Mouse (Mus musculus) Patski (cell line): Measurements from ENCODE around the gene Tnfsf10. TPM values are rescaled to one million over a fixed set of nuclear protein-coding genes. Genes with fewer than 3 reads are reported as not detected.

Source experiments
- ATAC-seq: fragments of 100-300 bp; one replicate; pipeline ENCODE4 v1.8.0; 2021
- CTCF ChIA-PET: fragments of 350-600 bp; sonication (Branson Sonifier 250); formaldehyde crosslinking; loops from one replicate; lab custom pipeline; 2022; ENCODE audit warnings: inconsistent platforms; lab: Charles Lee
- POLR2A ChIA-PET: fragments of 350-600 bp; sonication (Branson Sonifier 250); formaldehyde crosslinking; loops from one replicate; lab custom pipeline; 2022; ENCODE audit warnings: antibody characterized with exemption, inconsistent platforms; lab: Charles Lee
- DNase-seq: peaks from one replicate; pipeline ENCODE4 v3.0.0-alpha.2; 2011; ENCODE audit warnings: low read depth, low spot score
- H3K27me3 ChIP-seq: fragments of 371-371 bp; one replicate; pipeline ENCODE4 v1.5.1; 2021
- CTCF ChIP-seq: fragments of 100-300 bp; IDR thresholded peaks from one replicate; pipeline ENCODE4 v1.5.1; 2021
- in situ Hi-C: fragments of 300-500 bp; cut with MboI; formaldehyde crosslinking; loops from 3 replicates; pipeline ENCODE4 v1.11.1; 2018; ENCODE audit warnings: low pct_unique_long_range_greater_than_20kb, mixed read lengths
- polyA plus RNA-seq: library from polyadenylated mRNA; unstranded; gene quantifications from one replicate; pipeline ENCODE4 v1.2.3, GENCODE M21; 2021

The Tnfsf10 gene
- polyA plus RNA-seq, 1 experiment from 2014 or later, result 1.5 TPM

- DNase-seq (no peak), ATAC-seq (no peak)
- CTCF ChIA-PET, result interaction anchor here (1.6 to 2.0 kb wide), 3 partner anchors 10 to 23 kb away, joined by 4 to 6 read pairs (median 5); no protein-coding TSS in a partner anchor
- in situ Hi-C loops, result no loop called here
- H3K27me3 ChIP-seq, result peaks cover 63% of the 10 kb centered on the region
- TF ChIP-seq CTCF, result no peak
- POLR2A ChIA-PET, result interaction anchor here (0.7 kb wide), 1 partner anchor 105 kb away, joined by 3 read pairs; no protein-coding TSS in a partner anchor
Measured at GRCm38 (mm10) chr3:27359100-27359720, 42.4 kb downstream of the Tnfsf10 start.

GRCm38 (mm10) chr3:27370125-27370524 lies 53.3 kb downstream of the Tnfsf10 start:
- ATAC-seq, result no peak
- CTCF ChIA-PET, result interaction anchor here (1.0 to 2.5 kb wide), 4 partner anchors 8 to 99 kb away, joined by 3 to 7 read pairs (median 5); no protein-coding TSS in a partner anchor

DNA sequence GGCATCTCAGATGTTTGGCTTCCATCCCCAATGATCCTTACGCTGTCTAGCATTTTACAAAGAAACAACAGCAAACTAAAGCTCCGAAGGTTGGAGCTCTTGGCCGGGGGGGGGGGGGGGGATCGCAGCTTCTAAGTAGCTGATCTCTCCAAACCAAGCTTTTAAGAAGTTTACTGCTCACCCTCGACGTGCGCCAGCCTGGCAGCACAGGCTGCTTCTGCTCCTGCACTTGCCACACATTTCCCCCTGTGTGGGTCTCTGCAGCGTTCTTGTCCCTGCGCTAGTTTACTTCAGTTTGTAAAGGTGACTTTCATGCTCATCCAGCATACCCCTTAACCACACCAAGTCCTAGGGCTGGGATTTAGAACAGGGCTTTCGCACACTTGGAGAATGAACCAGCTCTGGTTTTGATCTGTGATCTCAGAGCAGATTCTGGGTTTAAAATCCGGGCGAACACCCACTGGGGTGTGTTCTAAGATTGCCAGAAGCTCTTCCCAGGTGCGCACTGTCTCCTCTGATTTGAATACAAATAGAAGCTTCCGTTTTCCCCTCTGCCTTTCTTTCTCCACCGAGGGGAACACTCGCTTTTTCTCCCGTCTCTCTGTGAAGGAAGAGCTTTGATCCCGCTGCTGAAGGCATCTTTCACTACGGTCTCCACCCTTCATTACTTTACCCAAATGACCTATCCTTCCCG lies 53.9 kb downstream of the Tnfsf10 start:
- ChIA-PET POLR2A (no interaction called here), CTCF (interaction anchor here (0.9 to 2.5 kb wide), 5 partner anchors 8 to 99 kb away, joined by 3 to 7 read pairs (median 4); no protein-coding TSS in a partner anchor)
- H3K27me3 ChIP-seq, result peaks cover 82% of the 10 kb centered on the region
- no peak for ATAC-seq
- no peak for DNase-seq
- no peak for TF ChIP-seq CTCF
- in situ Hi-C loops, result no loop called here

More at GRCm38 (mm10) chr3:27370125-27370524, 53.3 kb downstream of the Tnfsf10 start:
- H3K27me3 ChIP-seq, result peaks cover 80% of the 10 kb centered on the region
- DNase-seq, result no peak
- TF ChIP-seq CTCF, result no peak
- in situ Hi-C loops, result no loop called here
- POLR2A ChIA-PET, result interaction anchor here (0.6 kb wide), 1 partner anchor 41 kb away, joined by 3 read pairs; no protein-coding TSS in a partner anchor

DNA sequence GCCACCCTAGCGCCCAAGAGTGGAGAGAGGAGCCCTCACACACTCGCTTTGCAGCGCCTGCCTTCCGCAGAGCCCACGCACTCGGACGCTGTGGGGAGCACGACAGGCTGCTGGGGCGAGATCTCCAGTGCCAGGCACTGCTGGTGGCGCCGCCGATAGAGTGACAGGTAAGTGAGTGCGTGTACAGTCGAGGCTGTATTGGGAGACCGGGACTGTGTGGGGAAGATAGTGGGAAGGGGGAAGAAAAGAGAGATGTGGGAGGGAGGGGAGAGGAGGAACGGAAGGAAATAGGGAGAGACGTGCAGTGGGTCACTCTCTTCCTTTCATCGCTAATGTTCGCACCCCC lies 54.4 kb downstream of the Tnfsf10 start, which contains the start of gene Ghsr:
Ghsr (plus strand) TSS at position 76 of the 346 bp plus-strand sequence.
- POLR2A ChIA-PET, result no interaction called here
- peaks cover 82% of the 10 kb centered on the region for H3K27me3 ChIP-seq
- in situ Hi-C loops, result no loop called here
- ATAC-seq (no peak), DNase-seq (no peak)
- TF ChIP-seq CTCF, result no peak
- CTCF ChIA-PET, result interaction anchor here (0.9 kb wide), 1 partner anchor 26 kb away, joined by 3 read pairs; no protein-coding TSS in a partner anchor

- TF ChIP-seq CTCF, result no peak
- ATAC-seq (no peak), DNase-seq (no peak)
- CTCF ChIA-PET, result no interaction called here
- peaks cover 84% of the 10 kb centered on the region for H3K27me3 ChIP-seq
- in situ Hi-C loops, result no loop called here
- POLR2A ChIA-PET, result interaction anchor here (0.5 kb wide), 1 partner anchor 9 kb away, joined by 3 read pairs; no protein-coding TSS in a partner anchor
Measured at GRCm38 (mm10) chr3:27371725-27372650, 55.2 kb downstream of the Tnfsf10 start.

- H3K27me3 ChIP-seq, result peaks cover 98% of the 10 kb centered on the region
- CTCF ChIA-PET, result no interaction called here
- POLR2A ChIA-PET, result no interaction called here
- TF ChIP-seq CTCF, result no peak
- DNase-seq, result no peak
- in situ Hi-C loops, result no loop called here
- no peak for ATAC-seq
Measured at GRCm38 (mm10) chr3:27374396-27374795, 57.6 kb downstream of the Tnfsf10 start.

DNA sequence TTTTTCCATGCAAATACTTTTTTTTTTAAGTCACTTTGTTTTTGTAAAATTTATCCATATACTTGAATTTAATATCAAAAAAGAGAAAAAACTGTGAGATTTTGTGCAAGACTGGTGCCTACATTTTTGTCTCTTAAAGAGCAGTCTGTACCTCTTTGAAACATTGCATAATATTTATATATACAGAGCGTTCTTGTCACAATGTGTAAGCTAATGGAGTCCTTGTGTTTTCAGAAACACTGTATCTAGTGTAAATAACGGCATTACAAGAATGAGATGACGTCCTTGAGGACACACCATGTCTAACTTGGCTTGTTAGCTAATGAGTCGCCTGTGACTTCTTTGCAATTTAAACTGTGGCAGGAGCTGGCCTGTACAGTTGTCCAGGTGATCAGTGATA lies 61.1 kb downstream of the Tnfsf10 start:
- no peak for TF ChIP-seq CTCF
- peaks cover 92% of the 10 kb centered on the region for H3K27me3 ChIP-seq
- ChIA-PET POLR2A (interaction anchor here (0.7 kb wide), 1 partner anchor 171 kb away, joined by 3 read pairs; no protein-coding TSS in a partner anchor), CTCF (interaction anchor here (1.6 to 1.9 kb wide), 2 partner anchors 9 to 46 kb away, joined by 3 to 7 read pairs; no protein-coding TSS in a partner anchor)
- in situ Hi-C loops, result no loop called here
- no peak for ATAC-seq
- no peak for DNase-seq

DNA sequence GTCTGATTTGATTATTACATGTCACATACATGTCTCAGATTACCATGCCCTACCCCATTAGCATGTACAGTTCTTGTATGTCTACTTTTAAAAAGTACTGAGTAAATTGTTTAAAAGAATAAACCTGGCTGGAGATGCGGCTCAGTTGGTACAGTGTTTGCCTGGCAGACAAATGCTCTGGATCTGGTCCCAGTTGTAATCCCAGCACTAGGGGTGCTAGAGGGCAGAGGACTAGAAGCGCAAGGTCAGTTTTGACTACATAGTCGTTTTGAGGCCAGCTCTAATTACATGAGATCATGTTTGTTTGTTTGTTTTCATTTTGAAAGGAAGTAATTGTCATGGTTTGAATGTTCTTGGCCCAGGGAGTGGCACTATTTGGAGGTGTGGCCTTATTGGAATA lies 68.0 kb downstream of the Tnfsf10 start:
- DNase-seq (no peak), ATAC-seq (no peak)
- H3K27me3 ChIP-seq, result peaks cover 49% of the 10 kb centered on the region
- peak; percentile 56 for TF ChIP-seq CTCF
- CTCF ChIA-PET, result interaction anchor here (1.0 kb wide), 1 partner anchor 29 kb away, joined by 3 read pairs; no protein-coding TSS in a partner anchor
- in situ Hi-C loops, result no loop called here
- POLR2A ChIA-PET, result no interaction called here

- in situ Hi-C loops, result no loop called here
- no peak for DNase-seq
- ChIA-PET CTCF (no interaction called here), POLR2A (no interaction called here)
- H3K27me3 ChIP-seq, result peaks cover 16% of the 10 kb centered on the region
- ATAC-seq, result no peak
- TF ChIP-seq CTCF, result no peak
Measured at GRCm38 (mm10) chr3:27389923-27390322, 73.1 kb downstream of the Tnfsf10 start.

Other genes starting within 250 kb of the Tnfsf10 start
- 110 TPM for gene Ect2, start 163.2 kb upstream of the Tnfsf10 start, polyA plus RNA-seq
- 188 TPM for gene Nceh1, start 134.1 kb upstream of the Tnfsf10 start, polyA plus RNA-seq
- not detected for gene Ghsr, start 54.3 kb downstream of the Tnfsf10 start, polyA plus RNA-seq